Mouse (Mus musculus): ENCODE results near the gene H2-Ab1.

DNA sequence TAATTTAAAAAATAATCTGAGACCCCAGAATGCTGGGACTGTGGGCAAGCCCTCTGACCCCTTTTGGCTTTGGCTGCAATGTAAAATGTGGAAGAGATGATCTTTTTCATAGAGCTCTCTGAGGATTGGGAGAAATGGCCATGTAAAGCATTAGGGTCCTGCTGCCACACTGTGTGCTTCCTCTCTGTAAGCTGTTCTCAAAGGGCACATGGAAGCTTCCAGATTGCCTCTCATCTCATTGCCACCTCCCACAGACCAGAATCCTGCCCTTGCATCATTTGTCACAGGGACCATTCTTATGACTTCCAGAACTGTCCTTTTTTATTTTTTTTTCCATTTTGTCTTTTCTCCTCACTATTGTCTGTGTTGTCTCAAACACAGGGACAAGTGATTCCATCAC, 49.7 kb downstream of the H2-Ab1 start:
- no peak for TF ChIP-seq GATA1 (IDR thresholded peaks at IDR 0.05; ENCODE audit: borderline replicate concordance, low read length)
- no peak for TF ChIP-seq FLI1 (IDR thresholded peaks at IDR 0.05; ENCODE audit: low read length)
